Mouse (Mus musculus) limb, embryonic 10.5 days (tissue): Measurements from ENCODE around the gene Tmem151b. TPM values are rescaled to one million over a fixed set of nuclear protein-coding genes. Genes with fewer than 3 reads are reported as not detected.

Experiments used
- DNase-seq: peaks from one replicate; pipeline ENCODE4 v3.0.0-alpha.2; 2017; ENCODE audit warnings: low spot score
- H3K27ac ChIP-seq: fragments of 300-500 bp; sonication (generic); 2 replicates; pipeline ENCODE4 v1.5.1; 2016; ENCODE audit warnings: mild to moderate bottlenecking
- H3K27me3 ChIP-seq: fragments of 300-500 bp; sonication (generic); 2 replicates; pipeline ENCODE4 v1.6.1; 2016; ENCODE audit warnings: low read depth, mild to moderate bottlenecking; ENCODE audit not compliant: poor library complexity, severe bottlenecking
- H3K36me3 ChIP-seq: fragments of 300-500 bp; sonication (generic); 2 replicates; pipeline ENCODE4 v1.6.1; 2016; ENCODE audit warnings: mild to moderate bottlenecking, moderate library complexity
- H3K4me1 ChIP-seq: fragments of 300-500 bp; sonication (generic); 2 replicates; pipeline ENCODE4 v1.6.1; 2016
- H3K4me3 ChIP-seq: fragments of 300-500 bp; sonication (generic); 2 replicates; pipeline ENCODE4 v1.5.1; 2016; ENCODE audit warnings: mild to moderate bottlenecking, moderate library complexity
- H3K9me3 ChIP-seq: fragments of 300-500 bp; sonication (generic); replicated peaks from 2 replicates; pipeline ENCODE4 v1.6.1; 2016; ENCODE audit warnings: mild to moderate bottlenecking
- WGBS: fragments of 180-500 bp; shearing (Covaris S2); methylation state at CpG from one replicate; pipeline ENCODE4 v1.1.7; 2016; 5-methylcytosine and 5-hydroxymethylcytosine counted together
- polyA plus RNA-seq: library from polyadenylated mRNA; unstranded; fragments of >200 nt; fragmentation: Nextera tagmentation; extraction: Ambion mirVana; gene quantifications from 2 replicates; pipeline ENCODE4 v1.2.1, GENCODE M21; 2016

Gene Tmem151b
- polyA plus RNA-seq, 1 experiment from 2014 or later = 6.8 TPM

DNA sequence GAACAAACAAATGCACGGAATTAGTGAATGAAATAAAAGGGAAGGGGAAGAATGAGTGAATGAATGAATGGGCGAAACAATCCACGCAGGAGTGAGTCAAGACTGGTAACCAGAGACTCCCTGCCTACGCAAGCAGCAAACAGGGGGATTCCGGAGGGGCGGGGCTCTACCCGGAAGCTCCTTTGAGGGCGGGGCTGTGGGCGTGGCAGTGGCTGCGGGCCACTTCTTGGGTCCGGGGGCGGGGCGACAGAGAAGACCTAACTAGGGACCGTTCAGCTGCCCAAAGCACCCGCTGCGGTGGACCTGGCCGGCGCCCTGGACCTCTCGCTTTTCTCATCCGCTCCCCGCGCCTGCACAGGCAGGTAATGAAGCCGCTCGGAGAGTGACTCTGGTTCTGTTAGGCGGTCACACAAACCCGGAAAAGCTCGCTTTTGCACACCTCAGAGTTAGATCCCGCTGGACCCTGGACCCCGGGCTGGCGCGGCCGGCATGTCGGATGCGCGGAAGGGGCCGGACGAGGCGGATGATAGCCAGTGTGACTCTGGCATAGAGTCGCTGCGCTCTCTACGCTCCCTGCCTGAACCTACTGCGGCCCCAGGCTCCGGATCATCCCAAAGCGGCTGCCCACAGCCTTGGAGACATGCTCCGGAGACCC is 6.1 kb upstream of the Tmem151b start, which contains the start of gene Nfkbie:
Gene Nfkbie, plus strand, starts transcription at position 252 of the 655 bp plus-strand sequence.
- H3K9me3 ChIP-seq = no peaks in the 10 kb centered on the region
- H3K27ac ChIP-seq = peak within 1 kb of the TSS; percentile 56; the same call in 1 of the 2 replicates
- peaks cover 49% of the 10 kb centered on the region for H3K4me1 ChIP-seq
- peaks cover 52% of the 10 kb centered on the region for H3K27me3 ChIP-seq
- peak within 1 kb of the TSS; percentile 68 for H3K4me3 ChIP-seq
- DNase-seq = peak; percentile 100
- WGBS = under 1% methylated on average over 45 of the region's 45 CpGs
- H3K36me3 ChIP-seq = no peaks in the 10 kb centered on the region

DNA sequence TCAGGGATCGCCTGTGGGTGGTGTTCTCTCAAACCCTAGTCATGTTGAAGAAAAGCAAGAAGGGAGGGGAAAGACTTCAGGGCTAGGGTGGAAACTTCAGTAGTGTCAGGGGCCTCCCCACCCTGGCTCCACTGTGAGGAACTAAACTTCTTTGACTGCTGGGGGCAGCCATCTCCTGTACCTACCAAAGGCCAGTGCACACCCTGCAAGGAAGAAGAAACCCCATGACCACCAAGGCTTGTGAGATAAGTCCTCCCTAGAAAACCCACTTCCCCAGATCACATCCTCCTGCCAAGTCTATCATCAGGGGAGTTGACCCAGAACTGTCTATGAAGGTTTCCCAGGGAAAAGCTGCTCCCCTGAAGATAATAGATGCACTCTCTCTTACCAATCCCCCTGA is 4.9 kb upstream of the Tmem151b start:
- Histone ChIP-seq H3K4me3 (no peak overlapping the region), H3K27ac (no peak overlapping the region), H3K9me3 (no peaks in the 10 kb centered on the region), H3K4me1 (peaks cover 59% of the 10 kb centered on the region), H3K27me3 (peaks cover 58% of the 10 kb centered on the region), H3K36me3 (no peaks in the 10 kb centered on the region)
- WGBS = 25% methylated on average over 1 of the region's 1 CpGs
- no peak for DNase-seq

DNA sequence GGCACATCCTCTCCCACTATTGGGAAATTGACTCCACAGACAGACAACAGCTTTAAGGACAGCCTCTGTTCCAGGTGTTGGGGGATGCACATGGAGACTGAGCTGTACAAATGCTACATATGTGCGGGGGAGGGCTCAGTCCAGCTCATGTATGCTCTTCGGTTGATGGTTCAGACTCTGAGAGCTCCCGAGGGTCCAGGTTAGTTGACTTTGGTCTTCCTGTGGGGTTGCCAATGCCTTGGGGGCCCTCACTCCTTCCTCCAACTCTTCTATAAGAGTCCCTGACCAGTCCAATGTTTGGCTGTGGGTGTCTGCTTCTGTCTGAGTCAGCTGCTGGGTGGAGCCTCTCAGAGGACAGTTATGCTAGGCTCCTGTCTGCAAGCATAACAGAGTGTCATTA is 3.6 kb upstream of the Tmem151b start:
- 92% methylated on average over 3 of the region's 3 CpGs for WGBS
- H3K27ac ChIP-seq = no peak overlapping the region
- H3K27me3 ChIP-seq = peaks cover 69% of the 10 kb centered on the region
- H3K36me3 ChIP-seq = no peaks in the 10 kb centered on the region
- H3K9me3 ChIP-seq = no peaks in the 10 kb centered on the region
- DNase-seq = no peak
- no peak overlapping the region for H3K4me3 ChIP-seq
- peaks cover 61% of the 10 kb centered on the region for H3K4me1 ChIP-seq

DNA sequence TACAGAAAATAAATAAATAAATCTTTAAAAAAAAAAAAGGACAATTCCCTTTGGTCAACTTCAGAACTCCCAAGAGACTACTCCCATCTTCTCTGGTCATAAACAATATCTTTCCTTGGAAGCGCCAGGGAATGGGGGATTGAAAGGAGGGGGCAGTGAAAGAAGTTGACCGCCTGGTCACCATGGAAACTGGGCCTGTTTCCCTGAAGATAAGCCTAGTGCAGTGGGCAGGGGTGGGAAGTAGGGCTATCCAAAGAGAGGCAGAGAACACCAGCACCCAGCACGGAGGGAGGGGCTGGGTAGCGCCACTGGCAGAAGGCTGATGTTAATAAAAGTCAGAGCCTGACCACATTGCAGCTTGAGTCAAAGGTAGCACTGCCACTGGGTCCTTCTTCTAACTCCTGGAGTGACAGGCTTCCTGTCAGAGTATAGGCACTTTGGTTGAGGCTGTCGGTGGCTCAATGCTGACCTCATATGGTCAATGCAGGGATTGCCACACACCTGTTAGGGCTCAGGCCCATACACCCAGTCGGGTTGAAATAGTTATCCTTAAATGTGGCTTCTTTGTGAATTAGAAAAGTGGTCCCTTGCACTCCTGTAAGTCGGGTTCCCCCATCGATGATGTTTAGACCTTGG is 2.5 kb upstream of the Tmem151b start:
- Histone ChIP-seq H3K4me1 (peaks cover 52% of the 10 kb centered on the region), H3K9me3 (no peaks in the 10 kb centered on the region), H3K36me3 (peaks cover 1% of the 10 kb centered on the region), H3K27ac (no peak overlapping the region), H3K4me3 (0 out of 2 replicates have a peak overlapping the region, but pooled peaks have one; percentile 1), H3K27me3 (peaks cover 70% of the 10 kb centered on the region)
- peak; percentile 82 for DNase-seq
- 6% methylated on average over 8 of the region's 8 CpGs for WGBS

- WGBS = 41% methylated on average over 7 of the region's 7 CpGs
- Histone ChIP-seq H3K27ac (no peak overlapping the region), H3K27me3 (peaks cover 70% of the 10 kb centered on the region), H3K4me3 (no peak overlapping the region), H3K9me3 (no peaks in the 10 kb centered on the region), H3K4me1 (peaks cover 49% of the 10 kb centered on the region), H3K36me3 (peaks cover 7% of the 10 kb centered on the region)
- no peak for DNase-seq
Observed at GRCm38 (mm10) chr17:45551249-45551796, 1.8 kb upstream of the Tmem151b start.

- DNase-seq = peak; percentile 31
- Histone ChIP-seq H3K36me3 (peaks cover 7% of the 10 kb centered on the region), H3K27me3 (peaks cover 73% of the 10 kb centered on the region), H3K27ac (peak overlapping the region; percentile 98; the same call in 1 of the 2 replicates), H3K4me3 (peak overlapping the region; percentile 96), H3K9me3 (no peaks in the 10 kb centered on the region), H3K4me1 (peaks cover 45% of the 10 kb centered on the region)
- 42% methylated on average over 5 of the region's 5 CpGs for WGBS
Observed at GRCm38 (mm10) chr17:45550253-45550652, 776 bp upstream of the Tmem151b start.

GRCm38 (mm10) chr17:45548541-45549512 is 650 bp downstream of the Tmem151b start:
- Histone ChIP-seq H3K27ac (peak overlapping the region; percentile 98), H3K4me3 (peak overlapping the region; percentile 96), H3K36me3 (peaks cover 14% of the 10 kb centered on the region), H3K4me1 (peaks cover 54% of the 10 kb centered on the region), H3K9me3 (no peaks in the 10 kb centered on the region), H3K27me3 (peaks cover 80% of the 10 kb centered on the region)
- WGBS = 3% methylated on average over 57 of the region's 68 CpGs
- peak; percentile 84 for DNase-seq

GRCm38 (mm10) chr17:45547461-45548190 is 1.9 kb downstream of the Tmem151b start:
- H3K27ac ChIP-seq = no peak overlapping the region
- peaks cover 56% of the 10 kb centered on the region for H3K4me1 ChIP-seq
- no peak overlapping the region for H3K4me3 ChIP-seq
- no peak for DNase-seq
- peaks cover 81% of the 10 kb centered on the region for H3K27me3 ChIP-seq
- 72% methylated on average over 5 of the region's 5 CpGs for WGBS
- H3K9me3 ChIP-seq = no peaks in the 10 kb centered on the region
- H3K36me3 ChIP-seq = peaks cover 14% of the 10 kb centered on the region

GRCm38 (mm10) chr17:45546941-45547340 is 2.5 kb downstream of the Tmem151b start:
- no peak overlapping the region for H3K4me3 ChIP-seq
- peaks cover 88% of the 10 kb centered on the region for H3K27me3 ChIP-seq
- H3K4me1 ChIP-seq = peaks cover 55% of the 10 kb centered on the region

GRCm38 (mm10) chr17:45545278-45545961 is 4.1 kb downstream of the Tmem151b start:
- peak overlapping the region; percentile 45 for H3K4me3 ChIP-seq
- 6% methylated on average over 74 of the region's 74 CpGs for WGBS
- peaks cover 14% of the 10 kb centered on the region for H3K36me3 ChIP-seq
- H3K27me3 ChIP-seq = peaks cover 92% of the 10 kb centered on the region
- H3K4me1 ChIP-seq = peaks cover 52% of the 10 kb centered on the region
- H3K27ac ChIP-seq = peak overlapping the region; percentile 38; the same call in 1 of the 2 replicates
- H3K9me3 ChIP-seq = no peaks in the 10 kb centered on the region
- DNase-seq = peak; percentile 56

More at GRCm38 (mm10) chr17:45546941-45547340, 2.5 kb downstream of the Tmem151b start:
- H3K36me3 ChIP-seq = peaks cover 14% of the 10 kb centered on the region
- no peak for DNase-seq
- H3K27ac ChIP-seq = no peak overlapping the region
- H3K9me3 ChIP-seq = no peaks in the 10 kb centered on the region
- 61% methylated on average over 16 of the region's 16 CpGs for WGBS

GRCm38 (mm10) chr17:45544873-45545277 is 4.6 kb downstream of the Tmem151b start:
- H3K36me3 ChIP-seq = peaks cover 14% of the 10 kb centered on the region
- H3K27ac ChIP-seq = peak overlapping the region; percentile 38; the same call in 1 of the 2 replicates
- peaks cover 47% of the 10 kb centered on the region for H3K4me1 ChIP-seq
- peak; percentile 64 for DNase-seq
- H3K27me3 ChIP-seq = peaks cover 93% of the 10 kb centered on the region
- no peaks in the 10 kb centered on the region for H3K9me3 ChIP-seq
- H3K4me3 ChIP-seq = peak overlapping the region; percentile 45
- 1% methylated on average over 46 of the region's 46 CpGs for WGBS
